Mouse (Mus musculus) heart, embryonic 13.5 days (tissue): ENCODE measurements around the gene Zfp286. TPM values are rescaled to one million over a fixed set of nuclear protein-coding genes. Genes with fewer than 3 reads are reported as not detected.

Source experiments
- ATAC-seq: fragments of 200-750 bp; cut with Nextera tagmentation; 2 replicates; pipeline ENCODE4 v1.8.0; 2017; ENCODE audit warnings: moderate TSS enrichment; ENCODE audit not compliant: insufficient number of reproducible peaks, low FRiP score, low TSS enrichment; ENCODE audit errors: extremely low read depth
- H3K27ac ChIP-seq: fragments of 300-500 bp; sonication (generic); replicated peaks from 2 replicates; pipeline ENCODE4 v1.5.1; 2015; ENCODE audit warnings: moderate library complexity, mild to moderate bottlenecking, inconsistent platforms
- H3K27me3 ChIP-seq: fragments of 300-500 bp; sonication (generic); replicated peaks from 2 replicates; pipeline ENCODE4 v1.6.1; 2015; ENCODE audit warnings: mild to moderate bottlenecking, inconsistent platforms
- H3K36me3 ChIP-seq: fragments of 300-500 bp; sonication (generic); 2 replicates; pipeline ENCODE4 v1.6.1; 2015; ENCODE audit warnings: mild to moderate bottlenecking, inconsistent platforms
- H3K4me1 ChIP-seq: fragments of 300-500 bp; sonication (generic); 2 replicates; pipeline ENCODE4 v1.6.1; 2015; ENCODE audit warnings: inconsistent platforms
- H3K4me2 ChIP-seq: fragments of 300-500 bp; sonication (generic); 2 replicates; pipeline ENCODE4 v1.6.1; 2015; ENCODE audit warnings: inconsistent platforms, mild to moderate bottlenecking, moderate library complexity
- H3K4me3 ChIP-seq: fragments of 300-500 bp; sonication (generic); 2 replicates; pipeline ENCODE4 v1.5.1; 2015; ENCODE audit warnings: moderate library complexity, mild to moderate bottlenecking, inconsistent platforms
- H3K9ac ChIP-seq: fragments of 300-500 bp; sonication (generic); 2 replicates; pipeline ENCODE4 v1.6.1; 2015; ENCODE audit warnings: inconsistent platforms, mild to moderate bottlenecking, moderate library complexity
- H3K9me3 ChIP-seq: fragments of 300-500 bp; sonication (generic); 2 replicates; pipeline ENCODE4 v1.6.1; 2016; ENCODE audit warnings: inconsistent platforms
- WGBS: fragments of 180-500 bp; shearing (Covaris S2); methylation state at CpG from one replicate; pipeline ENCODE4 v1.1.7; 2015; ENCODE audit warnings: mixed read lengths; 5-methylcytosine and 5-hydroxymethylcytosine counted together
- polyA plus RNA-seq: library from polyadenylated mRNA; unstranded; fragments of >200 nt; fragmentation: Nextera tagmentation; extraction: Ambion mirVana; gene quantifications from 2 replicates; pipeline ENCODE4 v1.2.1, GENCODE M21; 2015

Zfp286 gene
- 9.9 and 10.2 TPM in 2 replicates for polyA plus RNA-seq

DNA sequence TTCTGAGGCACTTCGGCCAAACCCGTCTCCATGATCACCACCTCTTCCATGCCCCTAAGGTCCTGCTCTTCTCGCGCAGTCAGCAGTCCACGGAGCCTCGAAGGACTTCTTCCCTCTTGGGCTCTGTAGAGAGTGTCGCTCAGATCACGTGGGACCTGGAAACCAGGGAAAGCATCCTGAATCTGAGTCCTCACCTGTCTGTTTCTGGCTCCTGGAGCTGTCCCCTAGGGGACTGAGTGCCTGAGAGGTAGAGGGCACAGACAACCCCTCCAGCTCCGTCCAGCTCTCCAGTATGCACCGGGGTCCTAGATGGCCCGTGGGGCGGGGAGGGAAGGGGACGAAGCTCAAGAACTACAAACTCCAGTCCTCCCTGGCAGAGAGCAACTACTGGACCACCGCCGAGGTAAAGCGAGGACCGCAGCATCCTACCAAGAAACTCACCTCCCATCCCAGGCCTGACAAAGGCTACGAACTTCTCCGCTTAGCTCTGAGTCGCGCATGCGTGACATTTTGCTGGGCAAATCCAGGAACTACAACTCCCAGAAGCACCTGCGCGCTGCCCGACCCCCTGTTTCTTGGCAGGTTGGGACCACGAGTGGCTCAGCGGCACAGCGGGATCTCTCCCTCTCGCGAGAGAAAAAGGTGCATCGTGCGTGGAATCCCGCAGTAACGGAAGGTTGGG lies at the start of gene Zfp286:
TSS of gene Zfp286 (minus strand) at position 528 of the 682 bp plus-strand sequence.
- no peak within 1 kb of the TSS; the same call in 1 of the 2 replicates for H3K27ac ChIP-seq

GRCm38 (mm10) chr11:62831906-62832305 lies 42.6 kb upstream of the Zfp286 start:
- Histone ChIP-seq H3K9me3 (no peaks in the 10 kb centered on the region), H3K4me3 (no peak overlapping the region), H3K27ac (no peak overlapping the region), H3K4me1 (no peaks in the 10 kb centered on the region), H3K36me3 (peaks cover 25% of the 10 kb centered on the region), H3K27me3 (no peaks in the 10 kb centered on the region), H3K4me2 (no peak overlapping the region), H3K9ac (no peak overlapping the region)
- no peak for ATAC-seq

More for the DNA sequence above, at the start of gene Zfp286:
- peaks cover 31% of the 10 kb centered on the region for H3K36me3 ChIP-seq
- WGBS: 7% methylated on average over 34 of the region's 34 CpGs
- peaks cover 13% of the 10 kb centered on the region; the same call in 1 of the 2 replicates for H3K4me1 ChIP-seq
- H3K27me3 ChIP-seq: no peaks in the 10 kb centered on the region
- peak; percentile 63; the same call in 1 of the 2 replicates for ATAC-seq
- H3K4me3 ChIP-seq: peak within 1 kb of the TSS; percentile 72
- peak within 1 kb of the TSS; percentile 87 for H3K9ac ChIP-seq
- H3K9me3 ChIP-seq: no peaks in the 10 kb centered on the region
- H3K4me2 ChIP-seq: peak within 1 kb of the TSS; percentile 84

DNA sequence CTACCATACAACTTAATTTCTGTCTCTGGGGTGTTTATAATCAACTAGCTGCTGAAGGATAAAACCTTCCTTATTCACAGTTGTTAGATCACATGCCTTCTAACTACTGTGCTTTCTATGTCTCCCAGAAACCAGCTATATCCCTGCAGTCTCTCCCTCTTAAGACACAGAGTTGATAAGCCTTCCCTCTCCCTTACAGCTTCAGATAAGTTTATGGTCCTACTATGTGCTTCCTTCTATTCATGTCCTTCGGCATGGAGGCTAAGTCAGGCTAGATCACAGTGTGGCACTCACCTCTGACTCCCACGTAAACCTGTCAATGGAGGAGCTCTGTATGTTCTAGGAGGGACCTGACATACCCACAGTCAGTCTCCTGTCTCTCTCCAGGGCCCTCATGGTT lies 41.1 kb upstream of the Zfp286 start:
- WGBS: 68% methylated on average over 2 of the region's 2 CpGs
- H3K36me3 ChIP-seq: peaks cover 19% of the 10 kb centered on the region
- H3K27ac ChIP-seq: no peak overlapping the region
- H3K4me3 ChIP-seq: no peak overlapping the region
- H3K9ac ChIP-seq: no peak overlapping the region
- H3K9me3 ChIP-seq: no peaks in the 10 kb centered on the region
- H3K4me2 ChIP-seq: no peak overlapping the region
- H3K4me1 ChIP-seq: no peaks in the 10 kb centered on the region
- no peaks in the 10 kb centered on the region for H3K27me3 ChIP-seq
- ATAC-seq: no peak

DNA sequence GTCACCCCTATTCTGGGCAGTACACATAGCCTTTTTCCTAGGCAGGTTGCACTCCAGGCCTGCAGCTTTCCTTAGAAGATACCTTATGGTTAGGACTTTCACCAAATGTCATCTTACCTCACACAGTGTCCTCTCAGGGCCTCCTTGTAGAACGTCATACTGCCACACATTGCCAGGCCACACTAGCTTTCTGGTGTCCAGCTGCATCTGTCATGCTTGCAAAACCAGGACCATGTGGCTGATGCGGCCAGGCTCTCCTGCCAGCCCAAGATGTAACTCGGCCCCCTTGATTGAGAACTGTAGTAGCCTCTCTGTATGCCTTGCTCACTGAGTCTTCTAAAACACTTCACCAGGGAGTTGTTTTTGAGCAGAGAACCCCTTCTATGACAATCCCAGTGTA lies 38.6 kb upstream of the Zfp286 start:
- Histone ChIP-seq H3K4me1 (no peaks in the 10 kb centered on the region), H3K27ac (no peak overlapping the region), H3K27me3 (no peaks in the 10 kb centered on the region), H3K4me3 (no peak overlapping the region), H3K36me3 (peaks cover 17% of the 10 kb centered on the region; the same call in 1 of the 2 replicates), H3K9ac (no peak overlapping the region), H3K4me2 (no peak overlapping the region), H3K9me3 (0 out of 2 replicates have a peak, but pooled peaks cover 5% of the 10 kb centered on the region)
- WGBS: 85% methylated on average over 3 of the region's 3 CpGs
- ATAC-seq: no peak

DNA sequence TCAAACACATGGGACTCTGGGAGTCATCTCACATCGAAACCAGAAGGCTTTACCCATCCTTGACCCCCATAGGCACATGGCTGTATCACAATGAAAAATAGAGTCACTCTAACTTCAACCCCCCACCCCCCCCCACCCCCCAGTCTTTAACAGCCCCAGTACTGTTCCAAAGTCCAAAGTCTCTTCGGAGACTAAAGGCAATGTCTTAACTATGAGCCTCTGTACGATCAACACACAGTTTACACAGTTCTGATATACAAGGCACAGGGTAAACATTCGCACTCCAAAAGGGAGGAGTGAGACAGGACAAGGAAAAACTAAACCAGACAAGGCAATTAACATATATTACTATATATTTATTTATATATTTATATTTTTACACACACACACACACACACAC lies 37.9 kb upstream of the Zfp286 start:
- Histone ChIP-seq H3K9me3 (0 out of 2 replicates have a peak, but pooled peaks cover 5% of the 10 kb centered on the region), H3K4me2 (no peak overlapping the region), H3K4me3 (no peak overlapping the region), H3K27ac (no peak overlapping the region), H3K36me3 (peaks cover 19% of the 10 kb centered on the region; the same call in 1 of the 2 replicates), H3K27me3 (no peaks in the 10 kb centered on the region), H3K9ac (no peak overlapping the region), H3K4me1 (0 out of 2 replicates have a peak, but pooled peaks cover under 1% of the 10 kb centered on the region)
- no peak for ATAC-seq
- 74% methylated on average over 4 of the region's 4 CpGs for WGBS

GRCm38 (mm10) chr11:62826106-62826733 lies 37.0 kb upstream of the Zfp286 start:
- Histone ChIP-seq H3K36me3 (peaks cover 13% of the 10 kb centered on the region; the same call in 1 of the 2 replicates), H3K4me2 (no peak overlapping the region), H3K4me1 (peaks cover 7% of the 10 kb centered on the region; the same call in 1 of the 2 replicates), H3K27me3 (no peaks in the 10 kb centered on the region), H3K9ac (no peak overlapping the region), H3K27ac (no peak overlapping the region), H3K4me3 (no peak overlapping the region), H3K9me3 (0 out of 2 replicates have a peak, but pooled peaks cover 5% of the 10 kb centered on the region)
- no peak for ATAC-seq
- 63% methylated on average over 6 of the region's 6 CpGs for WGBS

DNA sequence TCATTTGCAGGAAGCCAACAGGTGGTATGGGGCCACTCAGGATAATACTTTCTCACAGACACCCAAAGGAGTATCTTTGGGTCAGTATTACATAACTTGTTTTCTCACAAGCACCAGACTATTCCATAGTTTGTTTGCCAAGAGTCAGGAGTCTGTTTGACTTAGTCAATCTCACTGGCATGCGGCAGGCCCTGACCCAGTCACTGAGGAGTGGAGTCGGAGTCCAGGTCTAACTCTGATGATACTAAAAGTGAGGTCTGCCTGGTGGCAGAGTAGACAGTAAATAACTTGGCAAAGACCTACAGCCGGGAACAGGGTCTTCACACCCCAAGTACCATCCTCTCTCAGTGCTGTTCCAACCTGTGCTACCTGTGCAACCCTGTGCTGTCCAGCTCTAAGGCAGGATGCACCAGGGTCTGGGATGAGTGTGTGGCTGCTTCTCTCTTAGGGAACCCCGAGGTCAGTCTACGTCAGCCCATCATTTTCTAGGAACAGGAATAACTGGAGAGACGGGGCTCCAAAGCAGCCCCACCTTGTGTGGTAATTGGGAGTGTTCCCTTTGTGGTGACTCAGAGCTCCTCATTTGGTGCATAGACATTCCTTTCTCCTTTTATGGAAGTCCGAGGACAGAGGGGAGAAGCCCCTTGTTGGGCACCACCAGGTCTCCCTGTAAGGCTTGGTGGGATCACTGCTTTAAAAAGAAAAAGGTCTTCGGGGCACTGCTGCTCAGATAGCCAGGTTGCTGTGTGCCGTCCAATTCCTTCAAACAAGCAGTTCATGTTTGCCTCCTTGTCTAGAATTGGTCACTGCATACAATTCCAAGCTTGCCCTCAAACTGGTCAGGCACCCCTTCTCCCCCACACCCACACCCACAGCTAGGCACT lies 36.2 kb upstream of the Zfp286 start:
- Histone ChIP-seq H3K9ac (no peak overlapping the region), H3K4me1 (peaks cover 15% of the 10 kb centered on the region), H3K4me2 (no peak overlapping the region), H3K36me3 (peaks cover 11% of the 10 kb centered on the region; the same call in 1 of the 2 replicates), H3K27me3 (no peaks in the 10 kb centered on the region), H3K9me3 (0 out of 2 replicates have a peak, but pooled peaks cover 5% of the 10 kb centered on the region), H3K4me3 (no peak overlapping the region), H3K27ac (no peak overlapping the region)
- 68% methylated on average over 9 of the region's 9 CpGs for WGBS
- ATAC-seq: no peak

DNA sequence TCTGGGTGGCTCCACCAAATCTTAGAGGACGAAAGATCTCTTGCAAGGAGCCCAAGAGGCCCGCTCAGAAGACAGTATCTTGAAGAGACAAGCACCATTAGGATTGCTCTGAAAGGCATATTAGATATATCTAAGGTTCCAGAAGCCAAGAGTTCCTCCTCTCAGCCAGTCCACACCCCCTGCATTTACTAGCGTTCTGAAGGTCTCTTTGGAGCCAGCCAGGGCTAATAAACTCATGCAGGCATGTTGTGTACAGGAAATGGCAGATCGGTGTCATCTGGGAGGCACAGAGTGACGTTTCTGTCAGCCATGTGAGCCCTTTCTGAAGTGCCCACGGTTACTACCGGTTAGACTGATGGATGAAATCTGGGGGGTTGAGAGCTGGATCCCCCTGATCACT lies 34.9 kb upstream of the Zfp286 start:
- Histone ChIP-seq H3K27me3 (no peaks in the 10 kb centered on the region), H3K27ac (no peak overlapping the region), H3K36me3 (peaks cover 4% of the 10 kb centered on the region; the same call in 1 of the 2 replicates), H3K9me3 (0 out of 2 replicates have a peak, but pooled peaks cover 5% of the 10 kb centered on the region), H3K4me2 (no peak overlapping the region), H3K4me3 (no peak overlapping the region), H3K4me1 (peaks cover 26% of the 10 kb centered on the region), H3K9ac (no peak overlapping the region)
- WGBS: 57% methylated on average over 7 of the region's 7 CpGs
- no peak for ATAC-seq

GRCm38 (mm10) chr11:62821893-62822292 lies 32.6 kb upstream of the Zfp286 start:
- peaks cover 26% of the 10 kb centered on the region for H3K4me1 ChIP-seq
- H3K4me3 ChIP-seq: peak overlapping the region; percentile 37
- H3K36me3 ChIP-seq: peaks cover 4% of the 10 kb centered on the region; the same call in 1 of the 2 replicates
- H3K9ac ChIP-seq: peak overlapping the region; percentile 45; the same call in 1 of the 2 replicates
- WGBS: 50% methylated on average over 5 of the region's 5 CpGs
- no peak for ATAC-seq
- 0 out of 2 replicates have a peak, but pooled peaks cover 5% of the 10 kb centered on the region for H3K9me3 ChIP-seq
- peak overlapping the region; percentile 40; the same call in 1 of the 2 replicates for H3K27ac ChIP-seq
- H3K4me2 ChIP-seq: peak overlapping the region; percentile 80
- no peaks in the 10 kb centered on the region for H3K27me3 ChIP-seq

DNA sequence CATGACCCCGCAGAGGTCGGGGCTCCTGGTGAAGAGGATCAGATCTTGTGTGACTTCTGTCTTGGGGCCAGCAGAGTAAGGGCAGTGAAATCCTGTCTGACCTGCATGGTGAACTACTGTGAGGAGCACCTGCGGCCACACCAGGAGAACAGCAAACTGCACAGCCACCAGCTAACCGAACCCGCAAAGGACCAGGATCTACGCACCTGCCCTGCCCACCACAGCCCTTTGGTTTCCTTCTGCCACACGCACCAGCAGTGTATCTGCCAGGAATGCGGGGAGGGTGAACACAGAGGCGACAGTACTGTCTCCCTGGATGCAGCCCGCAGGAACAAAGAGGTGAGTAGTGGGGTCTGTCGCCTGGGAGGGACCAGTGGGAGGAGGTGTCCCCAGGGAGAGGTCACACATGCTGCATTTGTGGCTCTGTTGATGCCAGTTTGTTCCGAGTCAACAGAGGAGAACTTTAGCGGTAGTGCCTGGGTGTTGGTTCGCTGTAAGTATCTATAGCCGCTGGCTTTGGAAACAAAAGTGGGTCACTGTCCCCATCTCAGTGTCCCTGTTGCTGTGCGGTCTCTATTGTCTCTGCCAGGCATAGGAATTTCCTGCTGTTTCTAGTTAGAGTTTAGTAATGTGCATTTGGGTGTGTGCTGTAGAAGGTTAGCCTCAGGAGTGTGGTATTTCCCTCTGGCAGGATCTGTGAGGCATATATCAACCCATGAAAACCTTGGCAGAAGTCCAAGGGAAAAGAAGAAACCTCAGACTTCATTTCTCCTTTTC lies 31.6 kb upstream of the Zfp286 start:
- peak overlapping the region; percentile 59 for H3K4me3 ChIP-seq
- H3K4me1 ChIP-seq: peaks cover 26% of the 10 kb centered on the region
- peak overlapping the region; percentile 79 for H3K9ac ChIP-seq
- H3K36me3 ChIP-seq: peaks cover 4% of the 10 kb centered on the region; the same call in 1 of the 2 replicates
- no peak; the same call in 1 of the 2 replicates for ATAC-seq
- peak overlapping the region; percentile 71 for H3K27ac ChIP-seq
- H3K4me2 ChIP-seq: peak overlapping the region; percentile 80
- 20% methylated on average over 16 of the region's 16 CpGs for WGBS
- 0 out of 2 replicates have a peak, but pooled peaks cover 5% of the 10 kb centered on the region for H3K9me3 ChIP-seq
- no peaks in the 10 kb centered on the region for H3K27me3 ChIP-seq
